Mouse (Mus musculus): ENCODE measurements around the gene Zbtb20. TPM values are rescaled to one million over a fixed set of nuclear protein-coding genes. Genes with fewer than 3 reads are reported as not detected.

Zbtb20 gene
- polyA plus RNA-seq, 1 experiment from 2014 or later, result 44.1 TPM

DNA sequence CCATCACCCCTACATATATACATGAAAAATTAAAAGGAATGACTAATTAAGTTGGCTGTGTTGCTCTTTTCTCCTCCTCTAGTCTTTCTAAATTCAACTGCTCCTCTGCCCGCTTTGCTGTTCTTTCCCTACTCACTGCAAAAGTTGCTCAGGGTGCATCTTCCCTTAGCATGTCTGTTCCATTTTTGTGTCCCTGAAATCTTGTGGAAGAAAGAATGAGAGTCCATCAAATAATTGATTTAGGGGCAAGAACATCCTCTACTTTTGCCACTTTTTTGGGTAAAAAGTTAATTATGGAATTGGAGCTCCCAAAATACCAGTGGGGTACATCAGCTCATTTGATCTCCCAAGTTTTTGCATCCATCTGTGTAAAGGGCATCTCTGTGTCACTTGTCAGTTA lies 628.9 kb downstream of the Zbtb20 start:
- DNase-seq (ENCODE audit: low spot score) (no peak), ATAC-seq (ENCODE audit: insufficient read depth, low FRiP score, low TSS enrichment) (no peak)
- no peaks in the 10 kb centered on the region for H3K9me3 ChIP-seq (ENCODE audit: control insufficient read depth, low read length)
- H3K4me1 ChIP-seq (ENCODE audit: control insufficient read depth, insufficient read depth, low read length), result peaks cover 22% of the 10 kb centered on the region
- 55% methylated on average over 1 of the region's 1 CpGs for WGBS
- no peaks in the 10 kb centered on the region for H3K36me3 ChIP-seq (ENCODE audit: control insufficient read depth, insufficient read depth, low read length)
- H3K4me3 ChIP-seq (ENCODE audit: low read depth, low read length), result peak overlapping the region; percentile 53
- peak overlapping the region; percentile 87 for H3K9ac ChIP-seq (ENCODE audit: low read length)
- peak overlapping the region; percentile 97; the same call in 1 of the 2 replicates for H3K27ac ChIP-seq (ENCODE audit: low read depth, low read length)
- peak overlapping the region; percentile 54 for H3K4me2 ChIP-seq (ENCODE audit: low read depth)
- H3K27me3 ChIP-seq (ENCODE audit: control insufficient read depth, insufficient read depth, low read length), result no peaks in the 10 kb centered on the region

DNA sequence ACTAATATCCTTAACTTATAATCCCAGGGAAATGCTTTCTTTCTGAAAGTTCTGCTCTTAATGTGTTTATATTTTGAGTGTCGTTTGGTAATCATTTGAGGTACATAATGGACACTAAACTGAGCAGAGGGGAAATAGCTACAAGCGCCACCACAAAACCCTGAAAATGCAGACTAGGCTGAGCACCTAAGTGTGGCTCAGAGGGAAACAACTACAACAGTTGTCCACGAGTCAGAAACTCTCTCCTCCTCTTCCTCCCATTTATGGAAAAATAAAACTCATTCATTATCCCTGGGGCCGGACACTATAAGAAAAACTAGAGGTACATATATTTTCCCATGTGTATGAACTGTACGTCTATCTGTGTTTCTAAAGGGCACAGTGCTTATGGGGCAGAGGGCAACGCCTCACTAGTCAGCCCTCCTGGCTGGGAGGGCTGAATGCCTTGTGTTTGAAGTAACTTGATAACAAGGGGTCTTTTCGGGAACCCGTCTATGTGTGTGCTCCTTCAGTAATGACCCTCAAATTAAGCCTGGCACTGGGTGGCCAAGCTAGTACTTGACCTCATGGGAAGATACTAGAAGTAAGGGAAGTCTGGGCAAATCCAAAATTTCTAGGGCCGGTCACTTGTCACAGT lies 629.8 kb downstream of the Zbtb20 start:
- Histone ChIP-seq H3K27me3 (ENCODE audit: control insufficient read depth, insufficient read depth, low read length) (no peaks in the 10 kb centered on the region), H3K4me2 (ENCODE audit: low read depth) (peak overlapping the region; percentile 56), H3K9ac (ENCODE audit: low read length) (peak overlapping the region; percentile 36; the same call in 1 of the 2 replicates), H3K4me3 (ENCODE audit: low read depth, low read length) (peak overlapping the region; percentile 23), H3K9me3 (ENCODE audit: control insufficient read depth, low read length) (no peaks in the 10 kb centered on the region), H3K36me3 (ENCODE audit: control insufficient read depth, insufficient read depth, low read length) (no peaks in the 10 kb centered on the region), H3K27ac (ENCODE audit: low read depth, low read length) (peak overlapping the region; percentile 15), H3K4me1 (ENCODE audit: control insufficient read depth, insufficient read depth, low read length) (peaks cover 22% of the 10 kb centered on the region)
- ATAC-seq (ENCODE audit: insufficient read depth, low FRiP score, low TSS enrichment) (no peak), DNase-seq (ENCODE audit: low spot score) (peak; percentile 25)
- 43% methylated on average over 9 of the region's 9 CpGs for WGBS

DNA sequence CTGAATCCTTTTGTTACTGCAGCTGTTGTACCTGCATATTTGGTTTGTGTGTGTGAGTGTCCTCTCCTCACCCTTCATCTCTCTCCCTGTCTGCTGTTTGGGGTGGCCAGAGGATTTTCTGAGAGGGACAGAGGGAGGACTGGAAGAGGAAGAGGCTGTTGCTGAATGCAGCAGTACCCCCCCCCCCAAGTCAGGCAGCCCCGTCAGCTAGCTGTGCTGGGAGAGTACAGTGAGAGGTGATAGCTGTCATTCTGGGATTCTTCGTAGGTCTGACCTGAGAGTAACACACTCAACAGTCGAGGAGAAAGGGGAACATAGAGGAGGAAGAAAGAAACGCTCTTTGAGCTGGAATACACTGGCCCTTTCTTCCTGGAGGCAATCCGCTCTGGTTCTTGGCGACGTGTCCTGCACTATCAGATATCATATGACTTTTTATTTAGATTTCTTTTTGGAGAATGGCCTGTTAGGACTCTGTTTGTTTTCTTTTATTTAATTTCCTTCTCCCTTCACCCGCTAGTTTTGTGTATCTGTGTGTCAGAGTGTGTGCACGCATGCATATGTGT lies 630.6 kb downstream of the Zbtb20 start:
- Histone ChIP-seq H3K4me3 (ENCODE audit: low read depth, low read length) (peak overlapping the region; percentile 18; the same call in 1 of the 2 replicates), H3K9me3 (ENCODE audit: control insufficient read depth, low read length) (no peaks in the 10 kb centered on the region), H3K36me3 (ENCODE audit: control insufficient read depth, insufficient read depth, low read length) (no peaks in the 10 kb centered on the region), H3K27ac (ENCODE audit: low read depth, low read length) (peak overlapping the region; percentile 54; the same call in 1 of the 2 replicates), H3K27me3 (ENCODE audit: control insufficient read depth, insufficient read depth, low read length) (no peaks in the 10 kb centered on the region), H3K9ac (ENCODE audit: low read length) (peak overlapping the region; percentile 46), H3K4me1 (ENCODE audit: control insufficient read depth, insufficient read depth, low read length) (peaks cover 22% of the 10 kb centered on the region), H3K4me2 (ENCODE audit: low read depth) (peak overlapping the region; percentile 56)
- DNase-seq (ENCODE audit: low spot score) (peak; percentile 21), ATAC-seq (ENCODE audit: insufficient read depth, low FRiP score, low TSS enrichment) (no peak)
- 40% methylated on average over 9 of the region's 9 CpGs for WGBS

DNA sequence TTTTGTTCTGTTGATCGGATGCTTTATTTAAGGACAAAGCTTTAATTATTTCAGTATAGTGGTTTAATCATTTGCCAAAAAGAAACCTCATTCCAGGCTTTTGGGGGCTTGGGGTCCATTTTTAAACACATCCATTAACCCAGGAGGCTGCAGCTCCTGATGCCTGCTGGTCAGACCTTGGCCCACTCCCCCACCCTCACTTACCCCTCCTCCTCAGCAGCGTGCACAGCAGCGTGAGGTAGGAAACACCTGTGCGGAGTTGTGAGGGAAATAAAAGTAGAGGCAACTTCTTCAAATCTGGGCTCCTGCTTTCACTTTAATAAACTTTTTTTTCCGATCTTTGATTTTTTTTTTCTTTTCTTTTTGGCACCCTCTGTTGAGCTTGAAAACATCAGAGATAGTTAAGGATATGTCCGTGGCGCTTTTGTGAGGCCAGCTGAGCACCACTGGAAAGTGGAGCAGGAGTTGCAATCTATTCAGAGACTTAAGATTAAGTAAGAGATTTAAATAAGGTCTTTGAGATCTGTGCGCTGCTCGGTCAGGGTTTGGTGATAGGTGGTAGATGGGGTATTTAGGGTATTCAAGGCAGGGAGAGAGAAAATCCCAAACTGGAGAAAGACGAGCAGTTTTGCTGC lies 631.2 kb downstream of the Zbtb20 start:
- Histone ChIP-seq H3K9me3 (ENCODE audit: control insufficient read depth, low read length) (no peaks in the 10 kb centered on the region), H3K27me3 (ENCODE audit: control insufficient read depth, insufficient read depth, low read length) (no peaks in the 10 kb centered on the region), H3K27ac (ENCODE audit: low read depth, low read length) (no peak overlapping the region), H3K36me3 (ENCODE audit: control insufficient read depth, insufficient read depth, low read length) (no peaks in the 10 kb centered on the region), H3K4me1 (ENCODE audit: control insufficient read depth, insufficient read depth, low read length) (peaks cover 22% of the 10 kb centered on the region), H3K4me3 (ENCODE audit: low read depth, low read length) (no peak overlapping the region), H3K9ac (ENCODE audit: low read length) (no peak overlapping the region; the same call in 1 of the 2 replicates), H3K4me2 (ENCODE audit: low read depth) (peak overlapping the region; percentile 56)
- no peak for ATAC-seq (ENCODE audit: insufficient read depth, low FRiP score, low TSS enrichment)
- DNase-seq (ENCODE audit: low spot score), result no peak
- 39% methylated on average over 10 of the region's 10 CpGs for WGBS

GRCm38 (mm10) chr16:43508166-43508998 lies 632.7 kb downstream of the Zbtb20 start:
- Histone ChIP-seq H3K4me1 (ENCODE audit: control insufficient read depth, insufficient read depth, low read length) (peaks cover 15% of the 10 kb centered on the region), H3K4me2 (ENCODE audit: low read depth) (no peak overlapping the region), H3K9ac (ENCODE audit: low read length) (no peak overlapping the region), H3K9me3 (ENCODE audit: control insufficient read depth, low read length) (no peaks in the 10 kb centered on the region), H3K27ac (ENCODE audit: low read depth, low read length) (no peak overlapping the region), H3K27me3 (ENCODE audit: control insufficient read depth, insufficient read depth, low read length) (no peaks in the 10 kb centered on the region), H3K4me3 (ENCODE audit: low read depth, low read length) (no peak overlapping the region), H3K36me3 (ENCODE audit: control insufficient read depth, insufficient read depth, low read length) (no peaks in the 10 kb centered on the region)
- ATAC-seq (ENCODE audit: insufficient read depth, low FRiP score, low TSS enrichment) (no peak), DNase-seq (ENCODE audit: low spot score) (no peak)
- 88% methylated on average over 9 of the region's 9 CpGs for WGBS

DNA sequence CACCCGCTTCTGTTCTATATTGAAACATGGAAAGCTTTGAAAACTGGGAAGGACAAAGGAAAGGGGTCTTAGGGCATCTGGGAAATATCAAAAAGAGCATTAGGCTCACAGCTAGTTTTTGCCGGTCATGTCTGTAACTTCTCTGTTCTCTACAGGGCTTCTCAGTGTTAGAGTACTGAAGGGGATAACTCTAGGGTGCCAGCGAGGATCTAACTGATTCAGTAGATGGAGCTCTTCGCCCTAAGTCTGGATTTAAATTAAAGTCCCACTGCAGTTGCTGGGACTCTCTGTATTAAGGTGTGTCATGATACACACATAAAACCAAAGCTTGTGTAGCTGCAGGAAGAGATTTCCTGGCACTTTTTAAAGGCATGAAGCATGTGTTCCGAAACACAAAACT lies 634.8 kb downstream of the Zbtb20 start:
- H3K4me3 ChIP-seq (ENCODE audit: low read depth, low read length), result no peak overlapping the region
- 64% methylated on average over 5 of the region's 5 CpGs for WGBS
- H3K9ac ChIP-seq (ENCODE audit: low read length), result no peak overlapping the region

DNA sequence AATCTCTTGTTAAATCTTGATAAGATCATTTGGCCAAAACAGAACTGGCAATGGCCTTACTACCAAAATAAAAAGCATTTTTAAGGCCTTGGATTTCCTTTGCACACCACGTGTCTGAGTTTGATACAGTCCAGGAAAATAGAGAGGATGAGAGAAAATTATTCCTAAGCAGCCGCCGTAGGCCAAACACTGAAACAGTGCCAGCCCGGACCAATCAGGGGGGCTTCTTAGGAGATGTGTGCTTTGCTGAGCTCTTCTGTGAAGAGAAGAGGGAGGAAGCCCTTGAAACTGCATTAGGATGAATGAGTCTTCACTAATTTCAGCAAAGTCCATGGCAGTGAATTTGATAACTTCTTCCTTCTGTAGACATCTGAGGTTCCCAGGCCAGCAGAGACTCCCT lies 635.9 kb downstream of the Zbtb20 start:
- no peak overlapping the region for H3K4me2 ChIP-seq (ENCODE audit: low read depth)
- WGBS, result 88% methylated on average over 4 of the region's 4 CpGs
- ATAC-seq (ENCODE audit: insufficient read depth, low FRiP score, low TSS enrichment), result no peak

More for the DNA sequence above, 634.8 kb downstream of the Zbtb20 start:
- no peaks in the 10 kb centered on the region for H3K27me3 ChIP-seq (ENCODE audit: control insufficient read depth, insufficient read depth, low read length)
- ATAC-seq (ENCODE audit: insufficient read depth, low FRiP score, low TSS enrichment), result no peak
- no peaks in the 10 kb centered on the region for H3K9me3 ChIP-seq (ENCODE audit: control insufficient read depth, low read length)
- peaks cover 12% of the 10 kb centered on the region for H3K4me1 ChIP-seq (ENCODE audit: control insufficient read depth, insufficient read depth, low read length)
- no peak overlapping the region for H3K4me2 ChIP-seq (ENCODE audit: low read depth)
- DNase-seq (ENCODE audit: low spot score), result no peak
- no peaks in the 10 kb centered on the region for H3K36me3 ChIP-seq (ENCODE audit: control insufficient read depth, insufficient read depth, low read length)
- no peak overlapping the region for H3K27ac ChIP-seq (ENCODE audit: low read depth, low read length)

DNA sequence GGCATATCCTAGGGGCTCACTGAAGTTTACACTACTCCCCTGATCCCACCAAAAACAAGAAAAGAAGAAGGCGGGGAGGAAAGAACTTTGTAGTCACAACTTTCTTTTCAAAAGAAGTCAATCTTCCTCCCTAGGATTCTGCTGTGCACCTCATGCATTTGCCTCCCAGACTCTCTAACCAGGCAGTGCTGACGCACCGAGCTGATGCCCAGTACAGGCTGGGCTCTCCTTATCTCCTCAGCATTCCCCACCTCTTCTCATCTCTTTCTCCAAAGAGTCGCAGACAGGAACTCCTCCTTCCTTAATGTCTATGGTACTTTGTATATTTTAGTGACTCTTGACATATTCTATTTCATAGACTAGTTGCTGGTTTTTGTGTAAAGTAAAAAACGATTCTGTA lies 638.3 kb downstream of the Zbtb20 start:
- no peak overlapping the region for H3K4me2 ChIP-seq (ENCODE audit: low read depth)
- no peaks in the 10 kb centered on the region for H3K27me3 ChIP-seq (ENCODE audit: control insufficient read depth, insufficient read depth, low read length)
- H3K4me1 ChIP-seq (ENCODE audit: control insufficient read depth, insufficient read depth, low read length), result no peaks in the 10 kb centered on the region
- no peak overlapping the region for H3K27ac ChIP-seq (ENCODE audit: low read depth, low read length)
- 89% methylated on average over 5 of the region's 5 CpGs for WGBS
- no peak overlapping the region for H3K4me3 ChIP-seq (ENCODE audit: low read depth, low read length)
- no peak for ATAC-seq (ENCODE audit: insufficient read depth, low FRiP score, low TSS enrichment)
- DNase-seq (ENCODE audit: low spot score), result no peak
- no peaks in the 10 kb centered on the region for H3K36me3 ChIP-seq (ENCODE audit: control insufficient read depth, insufficient read depth, low read length)
- no peaks in the 10 kb centered on the region for H3K9me3 ChIP-seq (ENCODE audit: control insufficient read depth, low read length)
- H3K9ac ChIP-seq (ENCODE audit: low read length), result no peak overlapping the region

More for the DNA sequence above, 635.9 kb downstream of the Zbtb20 start:
- DNase-seq (ENCODE audit: low spot score), result no peak
- no peaks in the 10 kb centered on the region for H3K36me3 ChIP-seq (ENCODE audit: control insufficient read depth, insufficient read depth, low read length)
- no peaks in the 10 kb centered on the region for H3K9me3 ChIP-seq (ENCODE audit: control insufficient read depth, low read length)
- H3K27ac ChIP-seq (ENCODE audit: low read depth, low read length), result no peak overlapping the region
- H3K27me3 ChIP-seq (ENCODE audit: control insufficient read depth, insufficient read depth, low read length), result no peaks in the 10 kb centered on the region
- H3K4me3 ChIP-seq (ENCODE audit: low read depth, low read length), result no peak overlapping the region
- H3K9ac ChIP-seq (ENCODE audit: low read length), result no peak overlapping the region
- H3K4me1 ChIP-seq (ENCODE audit: control insufficient read depth, insufficient read depth, low read length), result peaks cover 5% of the 10 kb centered on the region; the same call in 1 of the 2 replicates

Data from neural tube, embryonic 11.5 days (tissue).